Comparison of ENCODE assay signal across 8 mouse cellular contexts in genomic region chr10:80677128-80677875, GRCm38 (mm10). TPM values are rescaled to one million over a fixed set of nuclear protein-coding genes. Genes with fewer than 3 reads are reported as not detected.
DNase-seq lines count a peak whose midpoint lies in the region; ATAC-seq and TF ChIP-seq lines count a peak whose summit lies in the region.

No protein-coding gene starts in this region.

- peak overlapping the region; percentile 74 for H3K4me2 ChIP-seq in kidney, postnatal 0 days (ENCODE audit: low read length)
- H3K4me2 ChIP-seq in midbrain, postnatal 0 days (ENCODE audit: low read depth, low read length, poor library complexity, severe bottlenecking): peak overlapping the region; percentile 88

- ATAC-seq in kidney, postnatal 0 days (replicated peaks; ENCODE audit: low FRiP score, low read depth): no peak
- ATAC-seq in midbrain, postnatal 0 days (ENCODE audit: low FRiP score): peak; percentile 1; the same call in 1 of the 2 replicates

- H3K27me3 ChIP-seq in E14TG2a.4 (ENCODE audit: insufficient read depth, low read length): no peaks in the 10 kb centered on the region
- H3K27me3 ChIP-seq in kidney, postnatal 0 days (ENCODE audit: insufficient read depth, low read length): no peaks in the 10 kb centered on the region
- no peaks in the 10 kb centered on the region for H3K27me3 ChIP-seq in midbrain, postnatal 0 days (ENCODE audit: insufficient read depth, low read length)

- H3K9me3 ChIP-seq in E14TG2a.4 (ENCODE audit: low read length): no peaks in the 10 kb centered on the region
- H3K9me3 ChIP-seq in kidney, postnatal 0 days (replicated peaks; ENCODE audit: low read length): no peaks in the 10 kb centered on the region
- no peaks in the 10 kb centered on the region for H3K9me3 ChIP-seq in midbrain, postnatal 0 days (ENCODE audit: low read length)

- intact Hi-C loops in gastrocnemius, adult 2 months (cut with DNase I): loop anchor here (5.0 kb wide), 1 partner anchor 415 kb away; the partner anchor contains the start of genes Dazap1 and Gamt
- intact Hi-C loops in gastrocnemius, postnatal 36 days (cut with DNase I): no loop called here

- peaks cover 70% of the 10 kb centered on the region for H3K4me1 ChIP-seq in E14TG2a.4 (replicated peaks; ENCODE audit: low read depth, low read length)
- peaks cover 64% of the 10 kb centered on the region for H3K4me1 ChIP-seq in kidney, postnatal 0 days (replicated peaks; ENCODE audit: insufficient read depth, low read length)
- peaks cover 22% of the 10 kb centered on the region for H3K4me1 ChIP-seq in midbrain, postnatal 0 days (ENCODE audit: insufficient read depth, low read length)

- WGBS in kidney, postnatal 0 days: 17% methylated on average over 9 of the region's 9 CpGs
- WGBS in midbrain, postnatal 0 days: 42% methylated on average over 9 of the region's 9 CpGs

- H3K27ac ChIP-seq in gastrocnemius, adult 2 months: peak overlapping the region; percentile 99
- peak overlapping the region; percentile 99 for H3K27ac ChIP-seq in kidney, postnatal 0 days
- H3K27ac ChIP-seq in midbrain, postnatal 0 days (ENCODE audit: low read depth, low read length): peak overlapping the region; percentile 97

- peak; percentile 48 for DNase-seq in gastrocnemius, adult 2 months
- no peak for DNase-seq in gastrocnemius, postnatal 36 days
- peak; percentile 76 for DNase-seq in fat pad, adult 2 months (ENCODE audit: extremely low read depth, low read depth, low spot score)
- DNase-seq in kidney, postnatal 0 days (ENCODE audit: low spot score): no peak
- DNase-seq in midbrain, postnatal 0 days (ENCODE audit: low spot score): no peak
- DNase-seq in ovary, postnatal 14 days (ENCODE audit: low spot score): no peak
- DNase-seq in left cerebral cortex, adult 18-20 months (ENCODE audit: low spot score in 2 of 2): no peak

- H3K36me3 ChIP-seq in E14TG2a.4 (ENCODE audit: insufficient read depth, low read length): peaks cover 28% of the 10 kb centered on the region
- H3K36me3 ChIP-seq in kidney, postnatal 0 days (ENCODE audit: insufficient read depth, low read length): peaks cover 11% of the 10 kb centered on the region; the same call in 1 of the 2 replicates
- H3K36me3 ChIP-seq in midbrain, postnatal 0 days (ENCODE audit: insufficient read depth, low read length): peaks cover 3% of the 10 kb centered on the region

- no peak for TF ChIP-seq CTCF in gastrocnemius, adult 2 months (IDR thresholded peaks at IDR 0.05)
- no peak for TF ChIP-seq CTCF in E14TG2a.4 (conservative IDR thresholded peaks at IDR 0.05; ENCODE audit: low read length)
- TF ChIP-seq CTCF in kidney, postnatal 0 days (IDR thresholded peaks at IDR 0.05; ENCODE audit: low read depth): no peak
- no peak for TF ChIP-seq CTCF in midbrain, postnatal 0 days (IDR thresholded peaks at IDR 0.05)

- peak overlapping the region; percentile 88 for H3K4me3 ChIP-seq in gastrocnemius, adult 2 months
- H3K4me3 ChIP-seq in E14TG2a.4 (replicated peaks; ENCODE audit: low read length): peak overlapping the region; percentile 85
- peak overlapping the region; percentile 43 for H3K4me3 ChIP-seq in kidney, postnatal 0 days (replicated peaks; ENCODE audit: low read depth, low read length)
- peak overlapping the region; percentile 96 for H3K4me3 ChIP-seq in midbrain, postnatal 0 days (ENCODE audit: low read depth, low read length)

- H3K9ac ChIP-seq in kidney, postnatal 0 days (ENCODE audit: low read depth, low read length): peak overlapping the region; percentile 78
- H3K9ac ChIP-seq in midbrain, postnatal 0 days (replicated peaks; ENCODE audit: low read length, poor library complexity, severe bottlenecking): peak overlapping the region; percentile 71

RNA-seq across cellular contexts. Expression of gene Mknk2, which starts 0.6 kb away (rescaled TPM):
- total RNA-seq in gastrocnemius, adult 2 months (2021): 100 to 1,000 TPM; 253 TPM
- 100 to 1,000 TPM; 216 to 227 TPM for total RNA-seq in gastrocnemius, postnatal 36 days (2021)
- polyA plus RNA-seq in kidney, postnatal 0 days (2015; fragmentation: Nextera tagmentation; extraction: Ambion mirVana): 75.8 and 85.5 TPM in 2 replicates
- 74.6 and 74.7 TPM in 2 replicates for total RNA-seq in midbrain, postnatal 0 days (2014; rRNA removed)
- 35.3 and 36.0 TPM in 2 replicates for polyA plus RNA-seq in midbrain, postnatal 0 days (2015; fragmentation: Nextera tagmentation; extraction: Ambion mirVana)
- 10 to 100 TPM; 43.3 to 47.7 TPM for total RNA-seq in left cerebral cortex, adult 18-20 months (2021)

RNA-seq across cellular contexts. Expression of gene Btbd2, which starts 20.4 kb away (rescaled TPM):
- total RNA-seq in gastrocnemius, adult 2 months (2021): 10 to 100 TPM; 34.7 to 40.0 TPM
- 10 to 100 TPM; 32.1 to 33.5 TPM for total RNA-seq in gastrocnemius, postnatal 36 days (2021)
- 62.7 and 64.5 TPM in 2 replicates for polyA plus RNA-seq in kidney, postnatal 0 days (2015; fragmentation: Nextera tagmentation; extraction: Ambion mirVana)
- total RNA-seq in midbrain, postnatal 0 days (2014; rRNA removed): 168 and 215 TPM in 2 replicates
- polyA plus RNA-seq in midbrain, postnatal 0 days (2015; fragmentation: Nextera tagmentation; extraction: Ambion mirVana): 71.6 and 80.4 TPM in 2 replicates
- 10 to 100 TPM; 87.6 to 93.8 TPM for total RNA-seq in left cerebral cortex, adult 18-20 months (2021)

RNA-seq across cellular contexts. Expression of gene Mob3a, which starts 24.5 kb away (rescaled TPM):
- 1 to 10 TPM; 4.9 to 5.5 TPM for total RNA-seq in gastrocnemius, adult 2 months (2021)
- 1 to 10 TPM; 3.4 to 3.6 TPM for total RNA-seq in gastrocnemius, postnatal 36 days (2021)
- 22.3 and 26.7 TPM in 2 replicates for polyA plus RNA-seq in kidney, postnatal 0 days (2015; fragmentation: Nextera tagmentation; extraction: Ambion mirVana)
- total RNA-seq in midbrain, postnatal 0 days (2014; rRNA removed): 66.6 and 75.1 TPM in 2 replicates
- 44.9 and 48.5 TPM in 2 replicates for polyA plus RNA-seq in midbrain, postnatal 0 days (2015; fragmentation: Nextera tagmentation; extraction: Ambion mirVana)
- 10 to 100 TPM; 17.1 to 17.2 TPM for total RNA-seq in left cerebral cortex, adult 18-20 months (2021)

RNA-seq across cellular contexts. Expression of gene Izumo4, which starts 24.7 kb away (rescaled TPM):
- total RNA-seq in gastrocnemius, adult 2 months (2021): 1 to 10 TPM; 2.6 to 3.0 TPM
- 1 to 10 TPM; 1.2 to 2.7 TPM for total RNA-seq in gastrocnemius, postnatal 36 days (2021)
- polyA plus RNA-seq in kidney, postnatal 0 days (2015; fragmentation: Nextera tagmentation; extraction: Ambion mirVana): 22.4 and 24.5 TPM in 2 replicates
- 26.3 and 48.0 TPM in 2 replicates for total RNA-seq in midbrain, postnatal 0 days (2014; rRNA removed)
- 44.0 and 47.4 TPM in 2 replicates for polyA plus RNA-seq in midbrain, postnatal 0 days (2015; fragmentation: Nextera tagmentation; extraction: Ambion mirVana)
- 10 to 100 TPM; 42.6 to 45.2 TPM for total RNA-seq in left cerebral cortex, adult 18-20 months (2021)

RNA-seq across cellular contexts. Expression of gene Csnk1g2, which starts 54.7 kb away (rescaled TPM):
- 100 to 1,000 TPM; 101 to 105 TPM for total RNA-seq in gastrocnemius, adult 2 months (2021)
- total RNA-seq in gastrocnemius, postnatal 36 days (2021): 10 to 100 TPM; 84.0 to 90.0 TPM
- polyA plus RNA-seq in kidney, postnatal 0 days (2015; fragmentation: Nextera tagmentation; extraction: Ambion mirVana): 137 and 139 TPM in 2 replicates
- total RNA-seq in midbrain, postnatal 0 days (2014; rRNA removed): 124 and 146 TPM in 2 replicates
- 90.5 and 93.3 TPM in 2 replicates for polyA plus RNA-seq in midbrain, postnatal 0 days (2015; fragmentation: Nextera tagmentation; extraction: Ambion mirVana)
- 100 to 1,000 TPM; 253 to 267 TPM for total RNA-seq in left cerebral cortex, adult 18-20 months (2021)

Comparison
In these comparisons a context has a peak if more than half of its experiments do, and no peak if none do; other contexts are left out.
1. DNase-seq: peak in gastrocnemius, adult 2 months (single experiment) and fat pad, adult 2 months (single experiment); none in gastrocnemius, postnatal 36 days (0 of 2), kidney, postnatal 0 days (single experiment), midbrain, postnatal 0 days (single experiment), ovary, postnatal 14 days (single experiment) and left cerebral cortex, adult 18-20 months (0 of 2).
2. H3K4me3 ChIP-seq: peak in every context shown above with its lines; median percentile 96 in midbrain, postnatal 0 days; 88 in gastrocnemius, adult 2 months; 85 in E14TG2a.4; 43 in kidney, postnatal 0 days.
3. Peak in every context shown above with its lines, with median percentiles within 50 percentile points of each other: H3K27ac ChIP-seq.